Mouse (Mus musculus): ENCODE data around the gene Sipa1l3.

Sipa1l3 gene

DNA sequence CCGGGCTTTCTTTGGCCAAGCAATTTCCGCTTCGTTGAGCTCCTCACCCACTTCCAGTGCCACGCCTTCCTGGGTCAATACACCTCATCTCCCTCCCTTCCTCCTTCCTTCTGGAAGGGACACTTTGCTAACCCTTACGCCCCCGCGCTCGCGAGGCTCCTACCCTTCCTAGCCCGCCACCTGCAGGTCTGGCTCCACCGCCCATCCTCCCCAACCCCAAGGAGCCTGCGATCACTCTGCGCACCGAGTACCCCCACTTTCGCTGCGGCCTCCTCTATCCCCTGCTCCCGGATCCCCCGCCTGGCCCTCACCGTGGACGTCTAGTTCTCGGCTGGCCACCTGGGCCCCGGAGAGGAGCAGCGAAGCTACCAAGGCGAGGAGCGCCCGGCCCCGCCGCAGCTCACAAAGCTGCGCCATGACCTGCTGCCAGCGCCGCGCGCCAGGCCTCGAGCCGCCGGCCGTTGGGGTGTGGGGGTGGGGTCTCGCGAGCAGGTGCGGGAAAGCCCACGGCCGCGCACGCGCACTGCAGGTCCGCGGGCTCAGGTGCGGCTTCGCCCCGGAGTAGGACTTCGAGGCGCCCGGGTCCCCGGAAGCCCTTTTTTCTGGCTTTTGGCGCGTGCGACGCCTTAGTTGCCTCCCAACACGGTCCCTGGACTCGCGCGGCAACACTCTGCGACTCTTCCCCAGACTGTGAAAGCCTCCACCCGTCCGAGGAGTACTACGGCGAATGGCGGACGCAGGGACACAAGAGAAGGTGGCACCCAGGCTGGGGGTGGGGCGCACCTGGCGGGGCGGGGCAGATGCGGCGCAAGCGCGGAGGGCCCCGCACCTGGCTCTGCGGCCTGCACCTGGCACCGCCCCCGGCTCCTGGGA is 237.0 kb downstream of the Sipa1l3 start, which contains the start of gene Spint2:
Gene Spint2 (minus strand): TSS at position 712 of the 873 bp plus-strand sequence.
- DNase-seq (ENCODE audit: low spot score) = no peak

DNA sequence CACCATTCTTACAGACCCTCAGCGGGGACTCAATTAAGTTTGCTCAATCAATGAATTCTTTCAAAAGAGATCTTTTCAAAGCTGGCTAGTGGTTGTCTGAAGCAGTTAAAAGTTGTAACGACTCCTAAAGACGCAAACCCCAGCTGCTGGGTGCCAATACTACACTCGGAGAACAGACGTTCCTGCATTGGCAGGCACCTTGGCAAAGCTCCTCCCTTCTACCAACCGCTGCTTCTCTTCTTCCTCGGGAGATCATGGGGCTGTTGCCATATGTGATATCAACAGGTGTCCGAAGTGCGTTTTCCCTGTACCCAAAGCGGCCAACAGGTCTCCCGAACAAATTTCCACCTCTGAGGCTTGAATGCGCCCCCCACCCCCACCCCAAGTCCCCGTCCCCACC is 237.6 kb downstream of the Sipa1l3 start:
- no peak for DNase-seq (ENCODE audit: low spot score)

DNA sequence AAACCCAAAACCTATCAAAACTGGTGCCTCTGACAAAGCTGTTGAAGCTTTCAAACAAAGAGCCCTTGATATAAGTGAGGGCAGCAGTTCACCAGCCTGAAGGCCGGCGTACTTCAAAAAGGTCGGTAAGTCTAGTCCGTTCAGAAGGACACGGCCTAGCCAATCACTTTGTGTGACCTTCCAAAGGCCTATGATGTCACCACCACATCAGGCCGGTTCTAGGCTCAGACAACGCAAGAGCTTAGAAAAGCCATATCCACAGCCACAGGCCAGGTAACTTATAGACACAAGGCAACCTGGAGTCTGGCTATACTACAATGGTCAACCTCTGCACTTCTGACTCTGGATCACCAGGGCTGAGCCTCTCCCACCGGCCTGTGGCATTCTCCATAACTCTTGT is 238.5 kb downstream of the Sipa1l3 start:
- no peak for DNase-seq (ENCODE audit: low spot score)

DNA sequence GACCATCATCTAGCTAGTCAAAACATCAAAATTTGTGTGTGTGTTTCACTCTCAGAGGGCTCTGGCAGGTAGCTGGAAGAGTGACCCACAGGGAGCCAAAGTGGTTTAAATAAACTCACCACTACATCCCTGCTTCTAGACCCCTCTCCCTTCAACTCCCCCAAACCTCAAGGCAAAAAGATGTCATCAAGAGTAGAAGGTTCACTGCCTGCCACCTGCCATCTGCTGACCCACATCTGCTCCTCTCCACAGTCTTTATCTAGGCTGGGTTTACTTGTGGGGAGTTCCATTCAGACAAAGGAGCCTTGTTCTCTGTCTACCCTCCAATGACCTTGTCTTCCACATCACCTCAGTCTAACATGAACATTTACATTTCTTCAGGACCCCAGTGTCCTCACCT is 239.2 kb downstream of the Sipa1l3 start:
- DNase-seq (ENCODE audit: low spot score) = no peak

DNA sequence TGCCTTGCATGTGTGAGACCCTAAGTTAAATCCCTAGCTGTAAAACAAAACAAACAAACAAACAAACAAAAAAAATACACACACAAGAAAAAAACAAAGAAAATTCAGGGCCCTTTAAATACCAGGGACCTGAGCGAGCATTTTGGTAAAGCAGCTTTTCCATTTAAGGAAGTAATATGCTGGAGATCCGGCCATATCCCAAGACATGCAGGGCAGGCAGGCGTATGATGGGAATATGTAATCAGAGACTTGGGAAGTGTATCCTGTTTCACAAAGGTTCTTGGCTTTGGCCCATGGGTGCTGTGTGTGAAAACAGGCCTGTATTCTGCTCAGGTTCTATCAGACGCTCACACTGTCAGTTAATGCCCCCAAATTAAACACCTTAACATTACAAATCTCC is 240.9 kb downstream of the Sipa1l3 start:
- no peak for DNase-seq (ENCODE audit: low spot score)

DNA sequence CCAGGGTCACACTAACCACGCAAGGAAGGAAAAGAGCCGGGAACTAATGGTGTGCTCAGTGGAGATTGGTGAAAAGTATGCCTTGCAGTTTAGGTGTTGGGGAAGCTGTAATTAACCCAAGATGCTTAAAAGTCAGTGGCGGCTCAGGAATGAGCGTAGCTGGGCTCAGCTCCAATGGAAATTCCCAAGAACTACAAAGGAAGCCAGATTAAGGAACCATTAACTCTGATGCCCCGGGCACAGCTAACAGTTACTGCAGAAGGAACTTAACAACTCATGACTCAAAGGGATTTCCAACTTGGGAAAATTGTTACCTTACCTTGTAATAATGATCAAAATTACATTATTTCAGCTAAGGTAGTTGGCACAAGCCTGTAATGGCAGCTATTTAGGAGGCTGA is 241.7 kb downstream of the Sipa1l3 start:
- DNase-seq (ENCODE audit: low spot score) = no peak

DNA sequence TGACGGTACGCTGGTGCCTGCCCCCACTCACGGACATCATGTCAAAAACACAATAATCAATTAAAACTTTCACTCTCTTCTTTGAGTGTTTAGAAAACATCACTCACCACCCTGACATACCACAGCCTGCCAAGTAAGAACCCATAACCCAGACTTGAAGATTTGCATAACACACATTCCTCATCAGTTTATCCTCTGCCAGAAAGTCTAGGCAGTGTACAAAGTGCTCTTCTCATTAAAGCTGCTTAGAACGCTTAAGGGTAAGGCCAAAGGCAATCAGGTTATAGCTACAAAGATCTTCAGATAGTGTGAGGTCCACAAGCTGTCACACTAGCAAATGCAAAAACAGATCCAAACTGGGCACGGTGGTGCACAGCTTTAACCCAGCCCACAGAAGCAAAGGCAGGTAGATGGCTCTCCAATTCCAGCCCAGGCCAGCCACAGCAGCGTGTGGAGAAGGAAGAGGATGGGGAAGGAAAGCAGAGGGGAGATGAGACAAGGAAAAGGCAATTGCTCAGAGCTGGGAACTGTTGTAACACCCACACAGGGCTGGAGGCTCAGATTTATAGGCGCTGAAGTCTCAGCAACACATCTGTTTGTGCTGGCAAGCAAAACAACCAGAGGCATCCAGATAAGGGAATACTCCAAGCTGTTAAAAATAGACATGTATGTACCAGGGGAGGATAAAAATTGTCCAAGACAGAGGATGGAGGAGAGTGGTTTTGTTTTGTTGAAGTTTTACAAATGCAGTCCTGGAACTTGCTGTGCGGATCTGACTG is 246.6 kb downstream of the Sipa1l3 start:
- DNase-seq (ENCODE audit: low spot score) = no peak

DNA sequence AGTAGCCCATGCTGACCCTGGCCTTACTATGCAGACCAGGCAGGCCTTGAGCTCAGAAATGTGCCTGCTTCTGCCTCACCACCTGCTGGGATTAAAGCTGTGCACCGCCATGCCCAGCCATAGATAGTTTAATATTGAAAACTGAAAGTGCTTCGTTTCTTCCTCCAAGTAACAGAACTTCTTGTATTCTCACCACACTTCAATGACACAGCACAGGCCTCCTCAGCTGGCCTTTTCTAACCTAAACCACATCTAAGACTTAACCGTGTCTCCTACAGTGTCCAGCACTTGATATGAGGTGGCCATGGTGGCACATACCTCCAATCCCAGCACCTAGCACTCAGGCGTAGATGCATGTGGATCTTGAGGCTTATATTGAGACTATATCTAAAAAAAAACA is 248.0 kb downstream of the Sipa1l3 start:
- DNase-seq (ENCODE audit: low spot score) = no peak

Data from c-Kit-positive CD71-positive TER-119-positive erythroid progenitor cells, embryonic 14.5 days (primary cell).